Mouse (Mus musculus) CH12.LX (cell line): Measurements from ENCODE around the gene Dio1. TPM values are rescaled to one million over a fixed set of nuclear protein-coding genes. Genes with fewer than 3 reads are reported as not detected.
A peak's percentile ranks its signal among the peaks of the same experiment; 100 is the strongest.

Experiments
- DNase-seq: peaks from one replicate; pipeline ENCODE4 v3.0.0-alpha.2; 2013; ENCODE audit errors: extremely low read depth
- H3K27ac ChIP-seq: 2 replicates; pipeline ENCODE4 v1.5.1; 2012; ENCODE audit warnings: low read depth, mild to moderate bottlenecking, control low read depth, moderate library complexity; ENCODE audit not compliant: insufficient read depth
- H3K27me3 ChIP-seq: replicated peaks from 2 replicates; pipeline ENCODE3; 2012; ENCODE audit warnings: inconsistent platforms
- H3K36me3 ChIP-seq, 2 experiments: replicated peaks in 1 of 2; 2 replicates each; pipeline versions ENCODE3 to v1.6.1; 2012; ENCODE audit warnings: inconsistent platforms in 1 of 2, low read length in 1 of 2, mild to moderate bottlenecking in 1 of 2, mixed read lengths in 1 of 2, moderate library complexity in 1 of 2; ENCODE audit not compliant: control insufficient read depth in 1 of 2, insufficient read depth in 1 of 2
- H3K4me1 ChIP-seq, 2 experiments: 2 replicates each; pipeline ENCODE4 v1.6.1; 2012; ENCODE audit warnings: inconsistent platforms in 1 of 2, moderate library complexity in 1 of 2; ENCODE audit not compliant: insufficient read depth in 2 of 2, control insufficient read depth in 1 of 2
- H3K4me2 ChIP-seq: 2 replicates; pipeline ENCODE4 v1.6.1; 2012; ENCODE audit warnings: low read depth, mild to moderate bottlenecking, control low read depth; ENCODE audit not compliant: poor library complexity, insufficient read depth, severe bottlenecking
- H3K4me3 ChIP-seq, 3 experiments: fragments of 150-350 bp in 1 of 3; sonication (generic) in 1 of 3; replicated peaks in 1 of 3; 2 replicates each; pipeline versions ENCODE3 to v1.5.1; 2011 to 2012; ENCODE audit warnings: low read depth in 2 of 3, low read length in 2 of 3, mild to moderate bottlenecking in 2 of 3, moderate library complexity in 2 of 3, control low read depth in 1 of 3, improper control_type of control experiment in 1 of 3, inconsistent platforms in 1 of 3, mixed read lengths in 1 of 3; ENCODE audit not compliant: poor library complexity in 1 of 3
- H3K79me2 ChIP-seq: replicated peaks from 2 replicates; pipeline ENCODE4 v1.6.1; 2012; ENCODE audit warnings: mild to moderate bottlenecking, moderate library complexity; ENCODE audit not compliant: control insufficient read depth, poor library complexity, insufficient read depth, severe bottlenecking; ENCODE audit errors: extremely low read depth
- H3K9ac ChIP-seq: 2 replicates; pipeline ENCODE4 v1.6.1; 2012; ENCODE audit warnings: low read depth, mild to moderate bottlenecking, control low read depth, moderate library complexity; ENCODE audit not compliant: insufficient read depth
- H3K9me3 ChIP-seq: replicated peaks from 2 replicates; pipeline ENCODE3; 2012; ENCODE audit warnings: low read length, inconsistent platforms, mixed read lengths
- BHLHE40 ChIP-seq: IDR thresholded peaks from 2 replicates; pipeline ENCODE4 v1.6.1; 2011; ENCODE audit warnings: mild to moderate bottlenecking, low read depth, low read length, improper control_type of control experiment
- CHD1 ChIP-seq: IDR thresholded peaks from 2 replicates; pipeline ENCODE4 v1.6.1; 2012; ENCODE audit warnings: low read depth, low read length, improper control_type of control experiment, inconsistent platforms
- CTCF ChIP-seq, 2 experiments: IDR thresholded peaks in 1 of 2; conservative IDR thresholded peaks in 1 of 2; 2 replicates each; pipeline ENCODE4 v1.5.1; 2011 to 2012; ENCODE audit warnings: low read depth in 2 of 2, low read length in 2 of 2, improper control_type of control experiment in 1 of 2, inconsistent platforms in 1 of 2, mild to moderate bottlenecking in 1 of 2, moderate library complexity in 1 of 2
- E2F4 ChIP-seq: IDR thresholded peaks from 2 replicates; pipeline ENCODE4 v1.6.1; 2011; ENCODE audit warnings: low read depth, low read length, improper control_type of control experiment; ENCODE audit not compliant: insufficient replicate concordance
- ELF1 ChIP-seq: IDR thresholded peaks from 2 replicates; pipeline ENCODE4 v1.6.1; 2014; ENCODE audit warnings: low read depth, mild to moderate bottlenecking, inconsistent platforms, low read length, improper control_type of control experiment
- EP300 ChIP-seq: IDR thresholded peaks from 2 replicates; pipeline ENCODE4 v1.6.1; 2011; ENCODE audit warnings: low read length, improper control_type of control experiment
- GABPA ChIP-seq: IDR thresholded peaks from 2 replicates; pipeline ENCODE4 v1.6.1; 2012; ENCODE audit warnings: low read depth, low read length, improper control_type of control experiment, inconsistent platforms; ENCODE audit not compliant: insufficient replicate concordance
- IRF4 ChIP-seq: IDR thresholded peaks from 2 replicates; pipeline ENCODE4 v1.6.1; 2014; ENCODE audit warnings: low read depth, mild to moderate bottlenecking, inconsistent platforms, low read length, improper control_type of control experiment
- JUN ChIP-seq: IDR thresholded peaks from 2 replicates; pipeline ENCODE4 v1.6.1; 2011; ENCODE audit warnings: low read depth, mild to moderate bottlenecking, low read length, improper control_type of control experiment, moderate library complexity; ENCODE audit not compliant: insufficient read depth
- MAFK ChIP-seq: IDR thresholded peaks from 2 replicates; pipeline ENCODE4 v1.6.1; 2011; ENCODE audit warnings: low read length, improper control_type of control experiment; ENCODE audit not compliant: insufficient replicate concordance
- MEF2A ChIP-seq: IDR thresholded peaks from 2 replicates; pipeline ENCODE4 v1.6.1; 2014; ENCODE audit warnings: low read depth, mild to moderate bottlenecking, inconsistent platforms, low read length, improper control_type of control experiment, borderline replicate concordance
- MXI1 ChIP-seq: IDR thresholded peaks from 2 replicates; pipeline ENCODE4 v1.6.1; 2011; ENCODE audit warnings: mild to moderate bottlenecking, low read depth, low read length, improper control_type of control experiment
- PAX5 ChIP-seq: IDR thresholded peaks from 2 replicates; pipeline ENCODE4 v1.6.1; 2012; ENCODE audit warnings: low read length, inconsistent platforms, mixed read lengths
- POLR2A ChIP-seq: IDR thresholded peaks from 2 replicates; pipeline ENCODE4 v1.6.1; 2011; ENCODE audit warnings: low read depth, mild to moderate bottlenecking, improper control_type of control experiment, low read length
- RAD21 ChIP-seq: IDR thresholded peaks from 2 replicates; pipeline ENCODE4 v1.6.1; 2011; ENCODE audit warnings: low read depth, mild to moderate bottlenecking, low read length, improper control_type of control experiment, moderate library complexity
- SIN3A ChIP-seq: IDR thresholded peaks from 2 replicates; pipeline ENCODE4 v1.6.1; 2012; ENCODE audit warnings: low read length, improper control_type of control experiment, inconsistent platforms
- SMC3 ChIP-seq: IDR thresholded peaks from 2 replicates; pipeline ENCODE4 v1.6.1; 2011; ENCODE audit warnings: low read depth, low read length, improper control_type of control experiment
- TBP ChIP-seq: conservative IDR thresholded peaks from 2 replicates; pipeline ENCODE4 v1.6.1; 2011; ENCODE audit warnings: low read depth, low read length, improper control_type of control experiment
- USF1 ChIP-seq: IDR thresholded peaks from 2 replicates; pipeline ENCODE4 v1.6.1; 2014; ENCODE audit warnings: low read depth, mild to moderate bottlenecking, inconsistent platforms, low read length, improper control_type of control experiment
- USF2 ChIP-seq: conservative IDR thresholded peaks from 2 replicates; pipeline ENCODE4 v1.6.1; 2011; ENCODE audit warnings: low read depth, low read length, improper control_type of control experiment
- ZKSCAN1 ChIP-seq: IDR thresholded peaks from 2 replicates; pipeline ENCODE4 v1.6.1; 2012; ENCODE audit warnings: low read depth, inconsistent platforms, low read length, improper control_type of control experiment, borderline replicate concordance
- ZMIZ1 ChIP-seq: IDR thresholded peaks from 2 replicates; pipeline ENCODE4 v1.6.1; 2012; ENCODE audit warnings: low read depth, mild to moderate bottlenecking, inconsistent platforms, low read length, improper control_type of control experiment
- ZNF384 ChIP-seq: IDR thresholded peaks from 2 replicates; pipeline ENCODE4 v1.6.1; 2012; ENCODE audit warnings: low read depth, low read length, improper control_type of control experiment, inconsistent platforms
- dilution Hi-C: fragments of 300-500 bp; cut with MboI; formaldehyde crosslinking; loops from 2 replicates; pipeline ENCODE4 v1.14.3; 2020; ENCODE audit warnings: low sequenced_read_pairs; ENCODE audit not compliant: extremely low pct_unique_long_range_greater_than_20kb, extremely low pct_ligation_motif_present
- in situ Hi-C: fragments of 300-500 bp; cut with MboI; formaldehyde crosslinking; loops from 3 replicates; pipeline ENCODE4 v1.14.3; 2019; ENCODE audit warnings: low sequenced_read_pairs, low pct_ligation_motif_present, low pct_unique_long_range_greater_than_20kb, mixed read lengths
- polyA plus RNA-seq: library from polyadenylated mRNA; unstranded; fragments of >175 nt; gene quantifications from 2 replicates; pipeline ENCODE4 v1.2.1, GENCODE M21; 2012; ENCODE audit warnings: low read depth; ENCODE audit not compliant: insufficient read length
- total RNA-seq, 2 experiments: library from RNA; depleted of rRNA; stranded (reverse); fragments of 300-350 nt in 1 of 2; fragments of >200 nt in 1 of 2; gene quantifications; 2 replicates each; pipeline ENCODE4 v1.2.3; 2012 to 2014

Gene Dio1
- total and polyA plus RNA-seq, 3 experiments, result 0.23 to 1.3 (median 0.25) TPM

DNA sequence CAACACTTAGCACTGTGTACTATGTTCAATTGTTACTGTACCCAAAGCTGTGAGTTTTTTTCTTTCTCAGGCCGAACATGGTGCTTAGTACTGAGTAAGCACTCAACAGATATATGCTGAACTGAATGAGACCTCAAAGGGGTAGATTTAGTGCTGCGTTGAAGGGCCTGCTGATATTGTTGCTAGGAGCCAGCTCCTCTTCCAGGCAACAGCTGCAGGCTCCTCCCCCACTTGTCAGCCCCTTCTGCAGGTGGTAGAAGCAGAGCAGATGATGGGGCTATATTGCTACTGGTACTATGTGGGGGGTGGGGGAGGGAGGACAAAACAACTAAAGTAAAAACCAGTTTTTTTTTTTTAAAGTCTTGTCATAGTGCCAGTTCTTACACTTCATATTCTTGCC lies 57.5 kb downstream of the Dio1 start:
- no peak overlapping the region for H3K4me3 ChIP-seq
- H3K79me2 ChIP-seq, result peaks cover 6% of the 10 kb centered on the region
- no peak overlapping the region for H3K4me2 ChIP-seq
- H3K27ac ChIP-seq, result no peak overlapping the region
- H3K9me3 ChIP-seq, result no peaks in the 10 kb centered on the region
- no peaks in the 10 kb centered on the region for H3K27me3 ChIP-seq
- H3K4me1 ChIP-seq, result peaks cover 0 to 39% of the 10 kb centered on the region in 2 experiments; a peak in 2 of 4 replicates
- H3K9ac ChIP-seq, result no peak overlapping the region
- dilution Hi-C loops, result no loop called here
- in situ Hi-C loops, result no loop called here
- peak; percentile 19 for DNase-seq
- H3K36me3 ChIP-seq, result peaks cover 5 to 26% of the 10 kb centered on the region in 2 experiments
- TF ChIP-seq TBP (no peak), IRF4 (no peak), ZKSCAN1 (no peak), POLR2A (no peak), MAFK (no peak), ZMIZ1 (no peak), GABPA (no peak), USF2 (no peak), BHLHE40 (no peak), SIN3A (no peak), MEF2A (no peak), MXI1 (no peak), CTCF (conservative IDR thresholded peaks at IDR 0.05 in 1 of 2, IDR thresholded peaks at IDR 0.05 in 1 of 2; ENCODE audit: low read depth in 2 of 2, low read length in 2 of 2) (no peak), RAD21 (no peak), SMC3 (no peak)

DNA sequence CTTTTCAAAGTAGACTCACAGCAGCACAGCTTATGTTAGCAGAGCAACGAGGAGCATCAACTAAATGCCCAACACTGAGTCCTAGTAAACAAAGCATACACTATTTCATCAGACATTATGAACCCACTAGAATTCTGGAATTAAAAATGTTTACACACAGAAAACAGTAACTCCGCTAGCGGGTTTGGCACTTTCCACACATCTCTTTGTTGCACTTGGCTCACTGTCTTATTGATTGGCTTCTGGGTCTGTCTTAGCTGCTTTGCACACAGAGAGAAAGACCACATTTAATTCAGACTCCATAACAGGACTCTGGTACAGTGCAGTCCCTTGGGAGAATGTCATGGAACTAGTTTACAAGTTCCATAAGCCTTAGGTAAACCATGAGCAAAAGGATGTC lies 58.9 kb downstream of the Dio1 start:
- no peaks in the 10 kb centered on the region for H3K27me3 ChIP-seq
- H3K36me3 ChIP-seq, result peaks cover 6 to 33% of the 10 kb centered on the region in 2 experiments
- no peak overlapping the region for H3K4me3 ChIP-seq
- no peak overlapping the region for H3K9ac ChIP-seq
- no peak overlapping the region for H3K4me2 ChIP-seq
- TF ChIP-seq ELF1, result no peak
- TF ChIP-seq CHD1, result no peak
- no peak for TF ChIP-seq ZNF384
- TF ChIP-seq CTCF (conservative IDR thresholded peaks at IDR 0.05 in 1 of 2, IDR thresholded peaks at IDR 0.05 in 1 of 2; ENCODE audit: low read depth in 2 of 2, low read length in 2 of 2), result no peak
- no peak for TF ChIP-seq JUN
- TF ChIP-seq EP300, result no peak
- no peak for TF ChIP-seq SMC3
- no peak for TF ChIP-seq USF1
- TF ChIP-seq PAX5, result no peak
- TF ChIP-seq E2F4, result no peak
- TF ChIP-seq TBP, result no peak
- TF ChIP-seq ZMIZ1, result no peak
- TF ChIP-seq, all 38 proteins: peak for 0
- peaks cover 6% of the 10 kb centered on the region for H3K79me2 ChIP-seq
- in situ Hi-C loops, result no loop called here
- DNase-seq, result no peak
- dilution Hi-C loops, result no loop called here
- no peaks in the 10 kb centered on the region for H3K9me3 ChIP-seq
- peaks cover 5 to 54% of the 10 kb centered on the region in 2 experiments; a peak in 3 of 4 replicates for H3K4me1 ChIP-seq
- H3K27ac ChIP-seq, result no peak overlapping the region
